Mouse (Mus musculus): ENCODE results near the gene F12. TPM values are rescaled to one million over a fixed set of nuclear protein-coding genes. Genes with fewer than 3 reads are reported as not detected.

F12 gene
- polyA plus RNA-seq, 1 experiment from 2014 or later: 0.08 TPM

- Histone ChIP-seq H3K9me3 (no peaks in the 10 kb centered on the region), H3K36me3 (no peaks in the 10 kb centered on the region), H3K4me1 (peaks cover 8% of the 10 kb centered on the region), H3K4me2 (replicated peaks) (peak overlapping the region; percentile 47; the same call in 1 of the 2 replicates), H3K4me3 (no peak overlapping the region), H3K27me3 (peaks cover 7% of the 10 kb centered on the region; the same call in 1 of the 2 replicates), H3K27ac (no peak overlapping the region), H3K9ac (0 out of 2 replicates have a peak overlapping the region, but pooled peaks have one; percentile 26)
- WGBS: 75% methylated on average over 13 of the region's 13 CpGs
- ATAC-seq (ENCODE audit: low FRiP score, low read depth): no peak
These were observed 20.7 kb downstream of the F12 start for GRCm38 (mm10) chr13:55405783-55406390.

GRCm38 (mm10) chr13:55404853-55405782 is 21.5 kb downstream of the F12 start:
- peak; percentile 89 for ATAC-seq (ENCODE audit: low FRiP score, low read depth)

GRCm38 (mm10) chr13:55403935-55404852 is 22.4 kb downstream of the F12 start:
- no peaks in the 10 kb centered on the region for H3K36me3 ChIP-seq
- H3K27ac ChIP-seq: no peak overlapping the region
- no peak overlapping the region for H3K4me2 ChIP-seq (replicated peaks)
- WGBS: 61% methylated on average over 15 of the region's 15 CpGs
- ATAC-seq (ENCODE audit: low FRiP score, low read depth): no peak
- H3K4me3 ChIP-seq: no peak overlapping the region
- peaks cover 8% of the 10 kb centered on the region for H3K4me1 ChIP-seq
- 0 out of 2 replicates have a peak overlapping the region, but pooled peaks have one; percentile 19 for H3K9ac ChIP-seq
- H3K9me3 ChIP-seq: no peaks in the 10 kb centered on the region
- peaks cover 11% of the 10 kb centered on the region; the same call in 1 of the 2 replicates for H3K27me3 ChIP-seq

More at GRCm38 (mm10) chr13:55404853-55405782, 21.5 kb downstream of the F12 start:
- Histone ChIP-seq H3K36me3 (no peaks in the 10 kb centered on the region), H3K4me2 (replicated peaks) (peak overlapping the region; percentile 47), H3K9me3 (no peaks in the 10 kb centered on the region), H3K4me1 (peaks cover 8% of the 10 kb centered on the region), H3K4me3 (0 out of 2 replicates have a peak overlapping the region, but pooled peaks have one; percentile 2), H3K27ac (no peak overlapping the region), H3K27me3 (peaks cover 11% of the 10 kb centered on the region; the same call in 1 of the 2 replicates), H3K9ac (0 out of 2 replicates have a peak overlapping the region, but pooled peaks have one; percentile 35)
- WGBS: 10% methylated on average over 11 of the region's 11 CpGs

- Histone ChIP-seq H3K4me2 (replicated peaks) (no peak overlapping the region), H3K27me3 (peaks cover 7% of the 10 kb centered on the region; the same call in 1 of the 2 replicates), H3K36me3 (no peaks in the 10 kb centered on the region), H3K9ac (no peak overlapping the region), H3K4me1 (peaks cover 8% of the 10 kb centered on the region), H3K9me3 (no peaks in the 10 kb centered on the region), H3K27ac (no peak overlapping the region), H3K4me3 (no peak overlapping the region)
- ATAC-seq (ENCODE audit: low FRiP score, low read depth): no peak
- 74% methylated on average over 7 of the region's 7 CpGs for whole genome bisulfite sequencing
These were observed 23.3 kb downstream of the F12 start for GRCm38 (mm10) chr13:55403266-55403665.

- no peak overlapping the region for H3K4me2 ChIP-seq (replicated peaks)
- peaks cover 7% of the 10 kb centered on the region for H3K27me3 ChIP-seq
- H3K4me1 ChIP-seq: peaks cover under 1% of the 10 kb centered on the region; the same call in 1 of the 2 replicates
- H3K9ac ChIP-seq: no peak overlapping the region
- H3K27ac ChIP-seq: no peak overlapping the region
- WGBS: 84% methylated on average over 1 of the region's 1 CpGs
- H3K36me3 ChIP-seq: no peaks in the 10 kb centered on the region
- H3K9me3 ChIP-seq: no peaks in the 10 kb centered on the region
- no peak overlapping the region for H3K4me3 ChIP-seq
- no peak for ATAC-seq (ENCODE audit: low FRiP score, low read depth)
These were observed 26.6 kb downstream of the F12 start for GRCm38 (mm10) chr13:55400039-55400346.

GRCm38 (mm10) chr13:55399300-55400038 is 27.1 kb downstream of the F12 start:
- Histone ChIP-seq H3K4me1 (no peaks in the 10 kb centered on the region), H3K9me3 (no peaks in the 10 kb centered on the region), H3K27ac (no peak overlapping the region), H3K27me3 (peaks cover 7% of the 10 kb centered on the region), H3K9ac (no peak overlapping the region), H3K36me3 (no peaks in the 10 kb centered on the region), H3K4me3 (no peak overlapping the region), H3K4me2 (replicated peaks) (no peak overlapping the region)
- whole genome bisulfite sequencing: 70% methylated on average over 5 of the region's 5 CpGs
- ATAC-seq (ENCODE audit: low FRiP score, low read depth): no peak

GRCm38 (mm10) chr13:55398088-55398487 is 28.5 kb downstream of the F12 start, which contains the start of gene Slc34a1:
Gene Slc34a1 (plus strand): TSS chr13:55398187.
- no peak for ATAC-seq (ENCODE audit: low FRiP score, low read depth)
- no peak within 1 kb of the TSS for H3K9ac ChIP-seq

GRCm38 (mm10) chr13:55392933-55393332 is 33.7 kb downstream of the F12 start:
- H3K36me3 ChIP-seq: no peaks in the 10 kb centered on the region
- no peak overlapping the region for H3K27ac ChIP-seq
- no peaks in the 10 kb centered on the region for H3K9me3 ChIP-seq
- no peak for ATAC-seq (ENCODE audit: low FRiP score, low read depth)
- no peak overlapping the region for H3K4me3 ChIP-seq
- no peak overlapping the region for H3K9ac ChIP-seq
- 69% methylated on average over 4 of the region's 4 CpGs for WGBS
- H3K4me1 ChIP-seq: no peaks in the 10 kb centered on the region
- no peaks in the 10 kb centered on the region; the same call in 1 of the 2 replicates for H3K27me3 ChIP-seq
- no peak overlapping the region for H3K4me2 ChIP-seq (replicated peaks)

More at GRCm38 (mm10) chr13:55398088-55398487, 28.5 kb downstream of the F12 start, which contains the start of gene Slc34a1:
- H3K36me3 ChIP-seq: no peaks in the 10 kb centered on the region
- 93% methylated on average over 1 of the region's 1 CpGs for WGBS
- H3K4me1 ChIP-seq: no peaks in the 10 kb centered on the region
- H3K4me2 ChIP-seq (replicated peaks): no peak within 1 kb of the TSS
- H3K4me3 ChIP-seq: no peak within 1 kb of the TSS
- peaks cover 7% of the 10 kb centered on the region for H3K27me3 ChIP-seq
- H3K27ac ChIP-seq: no peak within 1 kb of the TSS
- no peaks in the 10 kb centered on the region for H3K9me3 ChIP-seq

GRCm38 (mm10) chr13:55391626-55392029 is 35.0 kb downstream of the F12 start:
- H3K4me3 ChIP-seq: no peak overlapping the region
- ATAC-seq (ENCODE audit: low FRiP score, low read depth): no peak
- H3K36me3 ChIP-seq: no peaks in the 10 kb centered on the region
- H3K27ac ChIP-seq: no peak overlapping the region
- H3K27me3 ChIP-seq: no peaks in the 10 kb centered on the region
- no peak overlapping the region for H3K9ac ChIP-seq
- 71% methylated on average over 1 of the region's 1 CpGs for WGBS
- H3K4me1 ChIP-seq: no peaks in the 10 kb centered on the region
- no peaks in the 10 kb centered on the region for H3K9me3 ChIP-seq
- no peak overlapping the region for H3K4me2 ChIP-seq (replicated peaks)

GRCm38 (mm10) chr13:55390644-55391043 is 35.9 kb downstream of the F12 start:
- no peaks in the 10 kb centered on the region for H3K4me1 ChIP-seq
- no peaks in the 10 kb centered on the region for H3K9me3 ChIP-seq
- H3K36me3 ChIP-seq: no peaks in the 10 kb centered on the region
- H3K27me3 ChIP-seq: no peaks in the 10 kb centered on the region
- no peak overlapping the region for H3K9ac ChIP-seq
- no peak overlapping the region for H3K27ac ChIP-seq
- WGBS: 81% methylated on average over 3 of the region's 3 CpGs
- H3K4me3 ChIP-seq: no peak overlapping the region
- no peak overlapping the region for H3K4me2 ChIP-seq (replicated peaks)
- no peak for ATAC-seq (ENCODE audit: low FRiP score, low read depth)

- WGBS: 81% methylated on average over 4 of the region's 4 CpGs
- Histone ChIP-seq H3K4me1 (peaks cover 10% of the 10 kb centered on the region; the same call in 1 of the 2 replicates), H3K27me3 (peaks cover 53% of the 10 kb centered on the region), H3K4me2 (replicated peaks) (no peak overlapping the region), H3K27ac (no peak overlapping the region), H3K36me3 (no peaks in the 10 kb centered on the region), H3K9me3 (no peaks in the 10 kb centered on the region), H3K4me3 (no peak overlapping the region), H3K9ac (no peak overlapping the region)
- ATAC-seq (ENCODE audit: low FRiP score, low read depth): 0 out of 2 replicates have a peak, but pooled peaks have one; percentile 15
These were observed 44.8 kb downstream of the F12 start for GRCm38 (mm10) chr13:55381790-55382189.

Data from limb, embryonic 13.5 days (tissue).